Mouse (Mus musculus) monocyte, adult 5-6 weeks (primary cell): Measurements from ENCODE around the gene Zfp991. TPM values are rescaled to one million over a fixed set of nuclear protein-coding genes. Genes with fewer than 3 reads are reported as not detected.
"Not testable (repeated sequence)": the region's sequence is repeated elsewhere in the genome, so short reads cannot be mapped to it uniquely, and the experiment has no call there.

Source experiments
- ATAC-seq: fragments of 153-309, 156-312 bp; replicated peaks from 2 replicates; pipeline ENCODE4 v1.8.0; 2017; ENCODE audit warnings: mild to moderate bottlenecking; ENCODE audit not compliant: low TSS enrichment, insufficient number of reproducible peaks, severe bottlenecking, poor library complexity, low FRiP score
- total RNA-seq: library from RNA; stranded (forward); fragments of 200-1000, 200-491, 200-594 nt; gene quantifications from 3 replicates; pipeline ENCODE4 v1.2.3, GENCODE M21; 2017

Gene Zfp991
- total RNA-seq, 1 experiment from 2014 or later, result 25.2 TPM

- not testable (repeated sequence) for ATAC-seq
Observed at GRCm38 (mm10) chr4:147225616-147226015, 93.8 kb downstream of the Zfp991 start.

DNA sequence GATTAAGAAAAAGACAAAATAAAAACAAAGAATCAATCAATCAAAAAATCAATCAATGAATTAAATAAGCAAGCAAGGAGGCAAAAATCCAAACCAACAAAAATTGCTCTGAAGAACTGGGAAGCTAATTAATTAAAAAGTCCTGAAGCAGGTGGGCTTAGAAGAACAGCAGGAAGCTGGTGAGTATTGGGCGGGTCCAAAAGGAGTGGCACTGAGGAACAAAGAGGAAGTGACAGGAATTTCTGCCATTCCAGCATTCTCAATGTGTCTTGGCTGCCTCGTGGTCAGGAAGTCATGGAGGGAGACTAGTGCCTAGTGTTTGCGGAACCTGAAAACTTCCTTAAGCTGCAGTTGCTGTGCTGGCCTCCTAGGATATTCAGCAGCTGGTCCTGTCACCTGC is 98.2 kb downstream of the Zfp991 start:
- not testable (repeated sequence) for ATAC-seq

Other genes starting within 250 kb of the Zfp991 start
- gene Gm21411, start 222.4 kb upstream of the Zfp991 start, total RNA-seq, result not detected in 3 replicates
- not detected in 3 replicates for gene Zfp989, start 160.1 kb upstream of the Zfp991 start, total RNA-seq
- not detected in 3 replicates for gene Rex2, start 110.2 kb upstream of the Zfp991 start, total RNA-seq
- gene Zfp988, start 173.6 kb downstream of the Zfp991 start, total RNA-seq, result not detected in 3 replicates
- not detected in 3 replicates for gene Zfp978, start 229.3 kb downstream of the Zfp991 start, total RNA-seq